Mouse (Mus musculus): ENCODE measurements around the gene Tmem231. TPM values are rescaled to one million over a fixed set of nuclear protein-coding genes. Genes with fewer than 3 reads are reported as not detected.

Gene Tmem231
- polyA plus RNA-seq, 1 experiment from 2014 or later, result 11.8 TPM

DNA sequence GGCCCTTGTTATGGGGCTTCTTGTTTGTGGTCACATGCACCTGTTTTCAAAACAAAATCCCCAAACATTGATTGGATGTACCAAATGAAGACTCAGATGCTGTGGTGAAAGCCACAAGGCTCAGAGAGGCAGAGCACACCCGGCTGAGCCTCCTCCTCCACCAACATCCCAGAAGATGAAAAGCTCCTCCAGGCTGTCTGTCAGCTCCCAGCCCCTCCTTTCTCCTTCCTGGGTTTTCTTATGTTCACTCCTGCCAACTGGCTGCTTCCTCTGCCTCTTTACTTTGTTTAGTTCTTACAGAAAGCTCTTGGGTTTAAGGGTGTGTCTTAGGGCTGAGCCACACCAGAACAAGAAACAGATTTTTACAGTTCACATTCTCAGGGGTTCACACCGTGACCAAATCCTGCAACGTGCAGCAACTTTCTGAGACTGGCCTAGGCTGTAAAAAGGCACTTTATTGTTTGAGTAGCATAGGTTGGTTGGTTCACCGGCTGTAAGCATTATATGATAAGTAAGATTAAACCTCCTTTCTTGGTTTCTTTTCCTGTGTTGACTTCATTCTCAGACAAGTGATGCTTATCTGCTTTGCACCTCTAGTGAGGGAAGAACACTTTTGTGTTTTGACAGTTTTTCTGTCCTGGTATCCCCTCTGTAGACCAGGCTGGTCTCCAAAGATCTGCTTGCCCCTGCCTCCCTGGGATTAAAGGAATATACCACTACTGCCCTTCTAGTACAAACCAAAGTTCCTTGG is 21.3 kb upstream of the Tmem231 start:
- no peak for ATAC-seq
- Histone ChIP-seq H3K36me3 (ENCODE audit: control insufficient read depth, insufficient read depth, low read length) (peaks cover 60% of the 10 kb centered on the region), H3K9ac (ENCODE audit: low read length) (no peak overlapping the region), H3K27me3 (replicated peaks; ENCODE audit: control insufficient read depth, insufficient read depth, low read length) (no peaks in the 10 kb centered on the region), H3K4me3 (ENCODE audit: low read depth, low read length) (no peak overlapping the region), H3K9me3 (replicated peaks; ENCODE audit: control insufficient read depth, low read length) (no peaks in the 10 kb centered on the region), H3K4me1 (ENCODE audit: control insufficient read depth, insufficient read depth, low read length) (no peaks in the 10 kb centered on the region), H3K27ac (ENCODE audit: low read depth, low read length) (no peak overlapping the region), H3K4me2 (ENCODE audit: low read length) (no peak overlapping the region)
- whole genome bisulfite sequencing, result 90% methylated on average over 4 of the region's 4 CpGs
- no peak for DNase-seq (ENCODE audit: low spot score)

DNA sequence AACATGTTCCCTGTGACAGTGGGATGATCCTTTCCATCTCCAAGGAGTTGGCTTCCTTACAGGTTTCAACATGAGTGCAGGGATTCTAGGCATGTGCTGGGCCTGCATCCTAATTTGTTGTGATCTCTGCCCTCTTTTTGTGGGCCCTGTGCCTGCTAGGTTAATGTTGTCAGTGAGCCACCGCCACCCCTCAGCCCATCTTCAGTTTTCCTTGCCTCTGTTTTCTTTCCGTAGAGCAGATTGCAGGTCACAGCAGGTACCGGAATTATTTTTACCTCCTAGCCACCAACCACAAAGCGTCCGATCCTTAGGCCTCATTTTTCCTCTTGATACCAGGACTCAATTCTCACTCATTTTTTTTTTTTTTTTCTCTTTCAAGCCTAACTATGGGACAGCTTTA is 18.3 kb upstream of the Tmem231 start:
- 96% methylated on average over 5 of the region's 5 CpGs for WGBS
- no peaks in the 10 kb centered on the region for H3K27me3 ChIP-seq (replicated peaks; ENCODE audit: control insufficient read depth, insufficient read depth, low read length)
- no peak overlapping the region for H3K27ac ChIP-seq (ENCODE audit: low read depth, low read length)
- no peak overlapping the region for H3K4me3 ChIP-seq (ENCODE audit: low read depth, low read length)
- H3K36me3 ChIP-seq (ENCODE audit: control insufficient read depth, insufficient read depth, low read length), result peaks cover 75% of the 10 kb centered on the region
- no peaks in the 10 kb centered on the region for H3K9me3 ChIP-seq (replicated peaks; ENCODE audit: control insufficient read depth, low read length)
- H3K4me1 ChIP-seq (ENCODE audit: control insufficient read depth, insufficient read depth, low read length), result no peaks in the 10 kb centered on the region
- ATAC-seq (no peak), DNase-seq (ENCODE audit: low spot score) (no peak)
- no peak overlapping the region for H3K4me2 ChIP-seq (ENCODE audit: low read length)
- H3K9ac ChIP-seq (ENCODE audit: low read length), result no peak overlapping the region

DNA sequence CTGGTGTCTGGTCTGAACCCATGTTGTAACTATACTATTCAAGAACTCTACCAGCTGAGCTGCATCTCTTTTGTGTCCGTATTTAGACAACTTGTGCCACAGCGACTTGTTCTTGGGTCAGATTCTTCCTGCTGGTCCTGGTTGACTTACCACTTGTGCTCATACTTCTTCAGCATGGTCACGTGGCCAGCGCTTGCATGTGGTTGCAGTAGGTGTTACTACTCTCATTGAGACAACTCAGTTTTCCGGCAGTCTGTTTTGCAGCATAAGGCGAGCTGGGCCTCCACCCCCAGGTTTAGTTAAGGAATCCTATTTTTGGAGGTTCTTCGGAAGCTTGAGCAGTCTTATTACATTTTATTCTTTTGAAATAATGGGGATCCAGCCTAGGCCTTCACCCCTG is 17.6 kb upstream of the Tmem231 start:
- Histone ChIP-seq H3K36me3 (ENCODE audit: control insufficient read depth, insufficient read depth, low read length) (peaks cover 75% of the 10 kb centered on the region), H3K4me1 (ENCODE audit: control insufficient read depth, insufficient read depth, low read length) (no peaks in the 10 kb centered on the region), H3K9me3 (replicated peaks; ENCODE audit: control insufficient read depth, low read length) (no peaks in the 10 kb centered on the region), H3K4me2 (ENCODE audit: low read length) (no peak overlapping the region), H3K27me3 (replicated peaks; ENCODE audit: control insufficient read depth, insufficient read depth, low read length) (no peaks in the 10 kb centered on the region), H3K27ac (ENCODE audit: low read depth, low read length) (no peak overlapping the region), H3K4me3 (ENCODE audit: low read depth, low read length) (no peak overlapping the region), H3K9ac (ENCODE audit: low read length) (no peak overlapping the region)
- ATAC-seq (no peak), DNase-seq (ENCODE audit: low spot score) (no peak)
- WGBS, result 95% methylated on average over 7 of the region's 7 CpGs

DNA sequence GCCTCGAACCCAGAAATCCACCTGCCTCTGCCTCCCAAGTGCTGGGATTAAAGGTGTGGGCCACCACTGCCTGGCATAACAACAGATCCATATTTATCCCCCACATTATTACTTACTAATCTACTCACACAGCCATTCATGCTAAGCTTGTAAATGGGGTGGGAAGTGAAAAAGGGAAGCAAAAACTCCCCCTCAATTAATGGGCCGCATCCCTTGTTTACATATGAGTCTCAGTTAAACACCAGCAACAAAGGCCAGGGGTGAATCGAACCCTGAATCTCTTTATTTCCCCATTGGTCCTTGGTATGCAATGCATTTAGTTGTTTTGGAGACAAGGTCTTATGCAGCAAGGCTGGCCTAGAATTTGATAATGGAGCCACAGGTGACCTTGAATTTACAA is 17.2 kb upstream of the Tmem231 start:
- H3K36me3 ChIP-seq (ENCODE audit: control insufficient read depth, insufficient read depth, low read length), result peaks cover 75% of the 10 kb centered on the region
- 93% methylated on average over 3 of the region's 3 CpGs for WGBS

DNA sequence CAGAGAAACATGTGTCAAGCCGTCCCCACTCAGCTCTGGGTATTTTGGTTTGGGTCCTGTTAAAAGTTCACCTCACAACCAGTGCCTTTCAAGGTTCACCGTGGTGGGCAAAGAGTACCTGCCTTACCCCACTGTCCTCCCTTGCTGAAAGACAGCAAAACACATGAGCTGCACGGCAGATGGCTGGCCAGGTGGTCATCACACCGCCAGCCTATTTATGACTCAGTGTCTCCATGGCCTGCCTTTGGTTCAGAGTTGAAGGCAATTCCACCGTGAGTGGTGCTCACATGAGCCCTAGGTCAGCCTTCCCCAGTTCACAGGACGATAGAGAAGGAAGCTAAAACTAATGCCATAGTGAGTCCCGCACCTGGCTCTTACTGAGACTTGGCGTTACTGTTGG is 14.3 kb upstream of the Tmem231 start:
- no peak overlapping the region for H3K27ac ChIP-seq (ENCODE audit: low read depth, low read length)
- DNase-seq (ENCODE audit: low spot score), result no peak
- H3K9me3 ChIP-seq (replicated peaks; ENCODE audit: control insufficient read depth, low read length), result no peaks in the 10 kb centered on the region
- no peak for ATAC-seq
- no peak overlapping the region for H3K9ac ChIP-seq (ENCODE audit: low read length)
- WGBS, result 95% methylated on average over 8 of the region's 8 CpGs
- no peak overlapping the region for H3K4me2 ChIP-seq (ENCODE audit: low read length)
- H3K4me3 ChIP-seq (ENCODE audit: low read depth, low read length), result no peak overlapping the region
- peaks cover 76% of the 10 kb centered on the region for H3K36me3 ChIP-seq (ENCODE audit: control insufficient read depth, insufficient read depth, low read length)
- no peaks in the 10 kb centered on the region for H3K4me1 ChIP-seq (ENCODE audit: control insufficient read depth, insufficient read depth, low read length)
- no peaks in the 10 kb centered on the region for H3K27me3 ChIP-seq (replicated peaks; ENCODE audit: control insufficient read depth, insufficient read depth, low read length)

More for the DNA sequence above, 17.2 kb upstream of the Tmem231 start:
- no peak for DNase-seq (ENCODE audit: low spot score)
- Histone ChIP-seq H3K27me3 (replicated peaks; ENCODE audit: control insufficient read depth, insufficient read depth, low read length) (no peaks in the 10 kb centered on the region), H3K27ac (ENCODE audit: low read depth, low read length) (no peak overlapping the region), H3K9ac (ENCODE audit: low read length) (no peak overlapping the region), H3K4me3 (ENCODE audit: low read depth, low read length) (no peak overlapping the region), H3K4me1 (ENCODE audit: control insufficient read depth, insufficient read depth, low read length) (no peaks in the 10 kb centered on the region), H3K9me3 (replicated peaks; ENCODE audit: control insufficient read depth, low read length) (no peaks in the 10 kb centered on the region), H3K4me2 (ENCODE audit: low read length) (no peak overlapping the region)
- no peak for ATAC-seq

DNA sequence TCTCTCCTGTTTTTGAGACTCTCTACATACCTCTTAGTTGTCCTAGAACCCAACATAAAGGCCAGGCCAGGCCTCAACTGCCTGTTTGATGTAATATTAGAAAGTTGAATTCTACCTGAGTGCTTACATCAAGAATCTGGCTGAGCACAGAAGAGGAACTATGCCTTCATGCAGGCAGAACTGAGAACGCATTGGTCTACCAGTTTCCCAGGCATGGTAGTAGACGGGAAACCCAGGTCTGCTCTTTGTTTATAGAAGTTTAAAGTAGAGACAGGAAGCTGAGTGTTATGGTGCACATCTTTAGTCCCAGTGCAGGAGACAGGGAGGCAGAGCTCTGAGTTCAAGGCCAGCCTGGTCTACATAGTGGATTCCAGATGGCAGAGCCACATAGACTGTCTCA is 13.5 kb upstream of the Tmem231 start:
- no peak for ATAC-seq
- Histone ChIP-seq H3K9me3 (replicated peaks; ENCODE audit: control insufficient read depth, low read length) (no peaks in the 10 kb centered on the region), H3K27me3 (replicated peaks; ENCODE audit: control insufficient read depth, insufficient read depth, low read length) (no peaks in the 10 kb centered on the region), H3K27ac (ENCODE audit: low read depth, low read length) (no peak overlapping the region), H3K9ac (ENCODE audit: low read length) (no peak overlapping the region), H3K4me2 (ENCODE audit: low read length) (no peak overlapping the region), H3K36me3 (ENCODE audit: control insufficient read depth, insufficient read depth, low read length) (peaks cover 74% of the 10 kb centered on the region), H3K4me1 (ENCODE audit: control insufficient read depth, insufficient read depth, low read length) (no peaks in the 10 kb centered on the region), H3K4me3 (ENCODE audit: low read depth, low read length) (no peak overlapping the region)
- WGBS, result 94% methylated on average over 2 of the region's 2 CpGs
- no peak for DNase-seq (ENCODE audit: low spot score)

DNA sequence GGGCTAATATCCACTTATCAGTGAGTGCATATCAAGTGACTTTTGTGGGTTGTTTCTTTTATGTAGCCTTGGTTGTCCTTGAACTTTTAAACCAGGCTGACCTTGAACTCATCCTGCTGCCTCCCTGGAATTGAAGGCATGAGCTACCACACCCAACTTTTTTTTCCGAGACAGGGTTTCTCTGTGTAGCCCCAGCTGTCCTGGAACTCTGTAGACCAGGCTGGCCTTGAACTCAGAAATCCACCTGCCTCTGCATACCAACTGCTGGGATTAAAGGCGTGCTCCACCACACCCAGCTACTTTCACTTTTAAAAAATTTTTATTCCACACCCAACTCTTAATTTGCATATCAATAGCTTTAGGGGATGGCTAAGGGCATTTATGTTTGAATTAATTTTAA is 9.9 kb upstream of the Tmem231 start:
- WGBS, result 93% methylated on average over 2 of the region's 2 CpGs
- H3K4me1 ChIP-seq (ENCODE audit: control insufficient read depth, insufficient read depth, low read length), result peaks cover 14% of the 10 kb centered on the region
- ATAC-seq (no peak), DNase-seq (ENCODE audit: low spot score) (no peak)
- no peaks in the 10 kb centered on the region for H3K9me3 ChIP-seq (replicated peaks; ENCODE audit: control insufficient read depth, low read length)
- H3K4me3 ChIP-seq (ENCODE audit: low read depth, low read length), result no peak overlapping the region
- no peak overlapping the region for H3K9ac ChIP-seq (ENCODE audit: low read length)
- H3K4me2 ChIP-seq (ENCODE audit: low read length), result no peak overlapping the region
- no peaks in the 10 kb centered on the region for H3K27me3 ChIP-seq (replicated peaks; ENCODE audit: control insufficient read depth, insufficient read depth, low read length)
- no peak overlapping the region for H3K27ac ChIP-seq (ENCODE audit: low read depth, low read length)
- H3K36me3 ChIP-seq (ENCODE audit: control insufficient read depth, insufficient read depth, low read length), result peaks cover 53% of the 10 kb centered on the region

DNA sequence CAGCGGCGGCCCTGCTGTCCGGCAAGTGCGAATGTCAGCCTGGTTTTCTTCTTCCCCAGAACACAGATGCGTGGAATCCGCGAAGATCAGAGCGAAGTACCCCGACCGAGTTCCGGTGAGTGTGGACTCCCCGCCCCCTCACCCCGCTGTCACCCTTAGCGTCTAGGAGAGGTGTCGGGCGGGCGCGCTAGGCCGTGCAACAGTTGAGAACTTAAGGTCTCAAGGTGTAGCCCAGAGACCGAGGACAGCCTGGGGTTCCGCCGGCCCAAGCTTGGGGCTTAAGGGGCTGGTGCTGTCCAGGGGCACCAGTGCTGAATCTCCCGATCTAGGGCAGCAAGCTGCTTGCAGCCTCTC is 7.4 kb upstream of the Tmem231 start:
- Histone ChIP-seq H3K4me1 (ENCODE audit: control insufficient read depth, insufficient read depth, low read length) (peaks cover 14% of the 10 kb centered on the region), H3K9me3 (replicated peaks; ENCODE audit: control insufficient read depth, low read length) (no peaks in the 10 kb centered on the region), H3K27ac (ENCODE audit: low read depth, low read length) (no peak overlapping the region)

DNA sequence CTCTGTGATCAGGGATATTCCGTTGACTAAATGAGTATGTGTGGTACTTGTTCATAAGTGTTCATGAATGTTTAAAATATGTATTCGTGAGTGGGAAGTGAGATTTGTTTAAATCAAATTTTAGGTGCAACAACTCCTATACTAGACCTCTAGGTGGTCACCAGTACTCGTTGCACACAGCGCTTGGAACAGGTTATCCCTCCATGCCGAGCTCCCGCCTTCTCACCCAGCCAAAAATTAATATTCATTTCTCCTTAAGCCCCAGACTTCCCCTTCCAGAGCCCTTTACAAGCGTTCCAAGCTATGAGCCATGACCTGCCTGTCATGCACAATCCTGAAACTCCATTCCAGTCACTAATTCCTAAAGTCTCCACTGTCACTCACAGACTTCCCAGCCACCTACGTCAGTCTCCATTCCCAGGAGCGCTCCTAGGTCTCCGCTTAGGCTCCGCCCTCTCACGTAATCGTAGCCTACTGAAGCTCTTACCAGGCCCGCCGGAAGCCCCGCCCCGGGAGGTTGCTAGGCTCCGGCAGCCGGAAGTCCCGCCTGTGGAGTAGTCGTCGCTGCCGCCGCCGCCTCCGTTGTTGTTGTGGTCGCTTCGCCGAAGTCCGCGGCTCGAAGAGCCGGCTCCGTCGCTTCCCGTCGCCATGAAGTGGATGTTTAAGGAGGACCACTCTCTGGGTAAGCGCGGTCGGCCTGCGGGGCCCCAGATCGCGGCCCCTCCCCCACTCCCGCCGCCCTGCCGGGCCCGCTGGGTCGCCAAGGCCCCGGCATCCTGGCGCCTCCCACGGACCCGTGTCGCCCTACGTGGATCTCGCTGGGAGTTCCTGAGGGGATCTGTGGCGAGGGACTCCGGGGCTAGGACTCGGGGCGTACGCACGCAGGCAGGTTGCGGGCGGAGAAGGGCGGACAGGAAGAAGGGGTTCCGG is 6.8 kb upstream of the Tmem231 start, which contains the start of gene Gabarapl2:
TSS of gene Gabarapl2 (plus strand) at position 533 of the 930 bp plus-strand sequence.
- H3K4me1 ChIP-seq (ENCODE audit: control insufficient read depth, insufficient read depth, low read length), result peaks cover 14% of the 10 kb centered on the region
- peak; percentile 100 for DNase-seq (ENCODE audit: low spot score)
- H3K9ac ChIP-seq (ENCODE audit: low read length), result peak within 1 kb of the TSS; percentile 91
- H3K4me3 ChIP-seq (ENCODE audit: low read depth, low read length), result peak within 1 kb of the TSS; percentile 96
- no peaks in the 10 kb centered on the region for H3K27me3 ChIP-seq (replicated peaks; ENCODE audit: control insufficient read depth, insufficient read depth, low read length)
- H3K27ac ChIP-seq (ENCODE audit: low read depth, low read length), result peak within 1 kb of the TSS; percentile 58; the same call in 1 of the 2 replicates
- no peaks in the 10 kb centered on the region for H3K9me3 ChIP-seq (replicated peaks; ENCODE audit: control insufficient read depth, low read length)
- peaks cover 25% of the 10 kb centered on the region for H3K36me3 ChIP-seq (ENCODE audit: control insufficient read depth, insufficient read depth, low read length)
- under 1% methylated on average over 65 of the region's 65 CpGs for WGBS
- H3K4me2 ChIP-seq (ENCODE audit: low read length), result peak within 1 kb of the TSS; percentile 98
- ATAC-seq, result peak; percentile 100

More for the DNA sequence above, 7.4 kb upstream of the Tmem231 start:
- Histone ChIP-seq H3K27me3 (replicated peaks; ENCODE audit: control insufficient read depth, insufficient read depth, low read length) (no peaks in the 10 kb centered on the region), H3K9ac (ENCODE audit: low read length) (peak overlapping the region; percentile 91), H3K4me3 (ENCODE audit: low read depth, low read length) (peak overlapping the region; percentile 96), H3K4me2 (ENCODE audit: low read length) (peak overlapping the region; percentile 98), H3K36me3 (ENCODE audit: control insufficient read depth, insufficient read depth, low read length) (peaks cover 32% of the 10 kb centered on the region)
- under 1% methylated on average over 23 of the region's 23 CpGs for WGBS
- ATAC-seq (peak; percentile 33), DNase-seq (ENCODE audit: low spot score) (peak; percentile 24)
